Mouse (Mus musculus): Measurements from ENCODE around the gene Ndufb2. TPM values are rescaled to one million over a fixed set of nuclear protein-coding genes. Genes with fewer than 3 reads are reported as not detected.

Ndufb2 gene
- polyA plus RNA-seq, 1 experiment from 2014 or later, result 19.3 TPM

DNA sequence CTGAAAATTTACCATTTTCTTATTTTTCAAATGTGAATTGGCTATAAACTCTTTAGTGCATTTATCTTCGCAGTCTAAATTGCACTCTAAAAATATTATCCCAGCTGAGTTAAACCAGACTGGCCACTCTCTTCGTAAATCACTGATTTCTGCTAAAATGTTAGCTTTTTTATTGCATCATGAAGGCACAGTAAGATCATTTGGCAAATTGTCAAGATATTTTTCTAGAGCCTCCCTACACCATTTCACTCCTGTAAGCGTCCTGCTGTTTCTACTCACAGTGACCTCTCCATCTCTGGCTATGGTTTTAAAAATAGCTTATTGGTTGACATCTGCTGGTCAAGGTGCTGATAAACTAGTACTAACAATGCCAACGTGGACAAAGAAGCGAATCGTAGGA lies 13.7 kb downstream of the Ndufb2 start:
- Histone ChIP-seq H3K4me3 (ENCODE audit: inconsistent target) (no peak overlapping the region), H3K79me2 (ENCODE audit: inconsistent target) (no peaks in the 10 kb centered on the region), H3K27ac (no peak overlapping the region), H3K36me3 (ENCODE audit: inconsistent target) (no peaks in the 10 kb centered on the region)
- 90% methylated on average over 6 of the region's 6 CpGs for WGBS (ENCODE audit: missing documents)

DNA sequence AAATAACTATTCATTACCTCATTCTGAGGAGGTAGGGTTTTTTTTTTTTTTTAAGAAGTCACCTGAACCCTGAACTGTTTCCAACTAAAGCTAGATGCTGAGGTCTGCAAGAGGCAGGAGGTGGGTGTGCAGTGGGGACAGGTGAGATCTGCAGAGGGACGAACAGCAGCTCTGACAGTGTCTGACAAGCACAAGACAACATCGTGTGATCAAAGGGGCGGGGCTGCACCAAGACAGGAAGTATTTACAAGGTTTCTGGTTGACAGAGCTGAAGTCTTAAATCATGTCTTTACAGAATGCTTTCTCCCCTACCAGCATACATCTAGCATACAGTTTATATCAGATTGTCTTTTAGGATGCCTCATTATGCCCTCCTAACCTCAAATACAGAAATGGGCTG lies 14.5 kb downstream of the Ndufb2 start:
- WGBS (ENCODE audit: missing documents), result 34% methylated on average over 3 of the region's 3 CpGs
- H3K27ac ChIP-seq, result no peak overlapping the region
- H3K36me3 ChIP-seq (ENCODE audit: inconsistent target), result no peaks in the 10 kb centered on the region
- H3K79me2 ChIP-seq (ENCODE audit: inconsistent target), result no peaks in the 10 kb centered on the region
- no peak overlapping the region for H3K4me3 ChIP-seq (ENCODE audit: inconsistent target)

DNA sequence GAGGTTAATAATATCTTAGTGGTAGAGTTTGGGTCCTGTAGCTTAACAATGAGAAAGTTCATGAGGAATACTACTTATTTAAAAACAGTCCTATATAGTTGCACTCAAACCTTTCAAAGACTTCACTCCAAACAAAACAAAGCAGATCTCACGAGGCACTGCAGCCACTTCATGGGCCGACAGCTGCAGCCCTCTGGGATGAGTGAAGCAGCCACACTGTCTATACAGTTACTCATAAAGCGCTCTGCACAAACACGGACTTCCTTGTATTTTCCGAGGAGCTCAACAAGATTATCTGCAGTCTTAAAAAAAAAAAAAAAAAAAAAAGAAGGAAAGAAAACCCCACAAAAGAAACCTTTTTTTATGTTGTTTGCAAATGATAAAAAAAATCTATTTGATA lies 15.0 kb downstream of the Ndufb2 start:
- WGBS (ENCODE audit: missing documents), result 96% methylated on average over 4 of the region's 5 CpGs
- H3K36me3 ChIP-seq (ENCODE audit: inconsistent target), result no peaks in the 10 kb centered on the region
- H3K4me3 ChIP-seq (ENCODE audit: inconsistent target), result no peak overlapping the region
- H3K27ac ChIP-seq, result no peak overlapping the region
- no peaks in the 10 kb centered on the region for H3K79me2 ChIP-seq (ENCODE audit: inconsistent target)

DNA sequence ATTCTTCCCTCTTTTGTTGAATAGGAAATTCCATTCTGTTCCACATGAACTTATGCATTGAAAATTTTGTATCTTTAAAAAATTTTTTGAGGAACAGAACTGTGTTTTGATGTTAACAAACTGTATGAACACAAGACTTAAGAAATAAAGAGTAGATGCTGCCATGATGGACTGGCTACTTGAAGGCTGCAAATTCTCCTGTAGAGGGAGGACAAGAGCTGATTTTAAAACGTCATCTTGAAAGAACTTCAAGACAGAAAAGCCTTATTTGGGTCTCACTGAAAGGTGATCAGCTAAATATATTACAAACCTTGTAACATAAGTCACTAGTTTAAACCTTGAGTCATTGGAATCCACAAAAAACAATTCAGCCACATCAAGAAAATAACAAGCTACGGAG lies 17.8 kb downstream of the Ndufb2 start:
- Histone ChIP-seq H3K36me3 (ENCODE audit: inconsistent target) (peaks cover 12% of the 10 kb centered on the region; the same call in 1 of the 2 replicates), H3K4me3 (ENCODE audit: inconsistent target) (no peak overlapping the region), H3K79me2 (ENCODE audit: inconsistent target) (no peaks in the 10 kb centered on the region), H3K27ac (no peak overlapping the region)
- 72% methylated on average over 2 of the region's 2 CpGs for WGBS (ENCODE audit: missing documents)

DNA sequence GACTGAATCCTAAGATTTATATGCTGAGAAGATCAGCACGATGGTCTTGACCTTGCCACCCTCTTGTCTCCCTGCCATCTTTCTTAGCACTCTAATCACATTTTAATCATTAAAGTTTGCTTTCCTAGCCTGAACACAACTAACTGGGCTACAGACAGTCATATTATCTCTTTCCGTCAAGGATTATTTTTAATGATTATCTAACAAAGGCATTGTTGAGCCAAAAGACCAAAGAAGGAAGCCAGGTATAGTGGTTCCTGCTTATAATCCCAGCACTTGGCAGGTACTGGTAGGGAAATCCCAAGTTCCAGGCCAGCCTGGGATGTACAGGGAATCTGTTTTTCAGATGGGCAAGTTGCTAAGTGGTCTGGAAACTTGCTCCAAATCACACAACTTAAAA lies 18.9 kb downstream of the Ndufb2 start:
- peaks cover 21% of the 10 kb centered on the region; the same call in 1 of the 2 replicates for H3K36me3 ChIP-seq (ENCODE audit: inconsistent target)
- no peak overlapping the region for H3K4me3 ChIP-seq (ENCODE audit: inconsistent target)
- 96% methylated on average over 2 of the region's 2 CpGs for WGBS (ENCODE audit: missing documents)
- no peak overlapping the region for H3K27ac ChIP-seq
- H3K79me2 ChIP-seq (ENCODE audit: inconsistent target), result no peaks in the 10 kb centered on the region

Other genes with a start within 250 kb of the Ndufb2 start
- 15.2 to 33.3 TPM (median 21.6 TPM) in 3 replicates for gene Slc37a3, start 214.9 kb upstream of the Ndufb2 start, polyA plus RNA-seq (2018)
- 3.6 to 21.5 TPM (median 8.0 TPM) in 3 replicates for gene Rab19, start 211.4 kb upstream of the Ndufb2 start, polyA plus RNA-seq (2018)
- gene Mkrn1, start 172.1 kb upstream of the Ndufb2 start, polyA plus RNA-seq (2018), result 84.9 to 132 TPM (median 125 TPM) in 3 replicates
- 3.2 to 7.7 TPM (median 5.0 TPM) in 3 replicates for gene Dennd2a, start 34.7 kb upstream of the Ndufb2 start, polyA plus RNA-seq (2018)
- 6.4 to 12.8 TPM (median 7.8 TPM) in 3 replicates for gene Adck2, start 18.7 kb upstream of the Ndufb2 start, polyA plus RNA-seq (2018)
- gene Gm42420, start 6.8 kb upstream of the Ndufb2 start, polyA plus RNA-seq (2018), result not detected in 3 replicates
- 10.7 to 14.3 TPM (median 11.9 TPM) in 3 replicates for gene Braf, start 132.9 kb downstream of the Ndufb2 start, polyA plus RNA-seq (2018)
- gene Mrps33, start 218.4 kb downstream of the Ndufb2 start, polyA plus RNA-seq (2018), result 63.1 to 68.3 TPM (median 66.4 TPM) in 3 replicates